Mouse (Mus musculus) yolk sac, embryonic 10.5 days (tissue): ENCODE data around the gene Troap.

Experiments used
- DNase-seq: peaks from one replicate; pipeline ENCODE4 v3.0.0-alpha.2; 2017; ENCODE audit warnings: low spot score

Gene Troap

DNA sequence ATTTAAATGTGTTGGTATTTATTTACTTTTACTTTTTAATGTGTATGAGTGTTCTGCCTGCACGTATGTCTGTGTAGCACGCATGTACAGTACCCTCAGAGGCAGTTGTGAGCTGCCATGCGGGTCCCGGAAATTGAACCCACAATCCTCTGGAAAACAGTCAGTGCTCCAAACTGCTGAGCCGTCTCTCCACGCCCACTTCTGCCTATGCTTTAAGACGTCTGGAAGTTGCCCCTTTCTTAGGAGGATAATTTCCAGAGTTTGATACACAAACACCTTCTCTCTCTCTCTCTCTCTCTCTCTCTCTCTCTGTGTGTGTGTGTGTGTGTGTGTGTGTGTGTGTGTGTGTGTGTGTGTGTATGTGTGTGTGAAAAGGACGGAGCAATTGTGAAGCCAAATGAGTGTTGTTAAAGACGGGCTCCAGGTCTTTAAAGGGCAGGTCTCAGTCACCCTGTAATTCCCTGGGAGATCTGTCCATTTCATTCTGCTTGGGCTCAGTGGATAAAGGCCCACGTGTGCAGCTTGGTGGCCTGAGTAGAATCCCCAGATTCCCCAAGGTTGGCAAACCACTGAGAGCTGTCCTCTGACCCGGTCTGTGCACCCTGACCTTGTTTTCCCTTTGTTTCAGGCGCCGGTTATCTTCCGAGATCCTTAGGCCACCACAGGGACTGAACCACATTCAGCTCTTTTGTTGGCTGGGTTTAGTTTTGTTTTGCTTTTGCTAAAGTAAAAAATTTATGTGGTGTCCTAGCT lies 40.1 kb downstream of the Troap start:
- DNase-seq: peak; percentile 84

DNA sequence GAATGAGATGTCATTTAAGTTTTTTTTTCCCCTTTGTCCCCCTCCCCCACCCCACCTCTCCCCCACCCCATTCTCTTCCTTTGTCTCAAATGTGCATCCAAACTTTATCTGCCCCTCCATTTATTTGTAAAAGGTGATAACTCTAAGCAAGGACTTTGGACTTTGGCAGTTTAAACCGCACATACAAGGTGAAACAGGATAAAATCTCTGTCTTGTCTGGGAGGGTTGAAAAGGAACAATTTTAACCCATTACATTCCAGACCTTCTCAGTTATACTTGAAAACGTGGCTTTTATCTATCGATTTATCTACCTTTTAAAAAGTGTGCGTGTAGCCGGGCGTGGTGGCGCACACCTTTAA lies 40.7 kb downstream of the Troap start:
- no peak for DNase-seq

DNA sequence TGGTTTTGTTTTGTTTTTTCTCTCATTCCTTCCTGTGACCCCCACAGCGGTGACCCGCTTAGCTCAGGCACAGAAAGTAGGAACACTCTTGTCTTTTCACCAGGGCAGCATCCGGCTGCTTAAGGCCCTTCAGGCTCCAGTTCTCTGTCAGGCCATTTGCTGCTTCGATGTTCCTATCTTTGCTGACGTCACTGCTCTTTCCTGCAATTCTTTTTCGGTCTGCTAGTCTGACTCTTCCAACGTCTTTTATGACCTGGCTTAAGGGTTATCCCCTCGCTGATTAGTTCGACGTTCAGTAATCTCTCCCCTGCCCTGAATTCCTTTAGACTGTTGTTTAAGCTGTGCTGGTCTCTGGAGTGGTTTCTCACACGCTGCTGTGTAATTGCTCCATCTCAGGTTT lies 42.2 kb downstream of the Troap start:
- peak; percentile 67 for DNase-seq

DNA sequence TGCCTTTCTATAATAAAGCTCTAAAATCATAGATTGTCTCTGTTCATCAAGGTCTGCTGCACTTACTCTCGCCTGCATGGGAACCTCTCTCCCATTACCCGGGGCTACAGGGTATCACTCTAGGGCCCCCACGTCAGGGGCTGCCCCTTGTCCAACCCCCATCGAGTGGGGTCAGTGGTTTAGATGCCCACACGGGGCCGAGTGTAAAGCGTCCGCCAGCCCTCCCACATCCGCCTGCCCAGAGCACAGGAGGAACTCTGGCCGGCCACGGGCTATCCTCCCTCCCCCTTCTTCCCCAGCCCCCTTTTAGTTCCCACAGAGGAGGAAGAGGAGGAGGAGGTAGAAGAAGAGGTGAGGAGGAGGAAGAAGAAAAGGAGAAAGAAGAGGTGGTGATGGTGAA lies 46.4 kb downstream of the Troap start:
- DNase-seq: no peak

DNA sequence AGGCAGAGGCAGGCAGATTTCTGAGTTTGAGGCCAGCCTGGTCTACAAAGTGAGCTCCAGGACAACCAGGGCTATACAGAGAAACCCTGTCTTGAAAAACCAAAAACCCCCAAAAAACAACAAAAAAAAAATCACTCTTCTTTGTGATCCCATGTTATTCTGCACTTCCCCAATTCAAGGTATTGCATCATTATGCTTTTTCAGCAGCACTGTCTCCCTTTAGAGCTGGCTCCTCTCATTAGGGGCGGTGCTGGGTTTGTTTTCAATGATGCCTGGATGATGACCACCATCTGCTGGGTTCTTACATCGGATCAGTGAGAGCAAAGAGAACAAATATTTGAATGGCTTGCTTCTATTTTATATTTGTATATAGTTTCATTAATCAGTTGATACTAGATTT lies 48.3 kb downstream of the Troap start:
- no peak for DNase-seq

DNA sequence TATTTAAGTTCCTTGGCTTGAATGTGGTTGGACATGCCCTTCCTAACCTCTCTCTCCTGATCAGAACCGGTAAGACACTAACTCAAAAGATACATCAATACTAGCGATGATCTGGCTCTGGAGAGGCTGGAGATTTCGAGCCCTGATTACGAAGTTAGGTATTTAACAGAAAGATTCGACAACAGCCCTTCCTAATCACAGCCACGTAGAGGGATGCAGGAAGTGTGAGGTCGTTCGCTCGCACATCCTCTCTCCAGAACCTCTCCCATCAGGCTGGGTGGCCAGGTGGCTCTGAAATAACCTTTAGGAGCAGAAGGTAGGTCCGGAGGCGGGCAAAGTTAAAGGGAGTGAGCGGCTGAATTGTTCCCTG lies 51.3 kb downstream of the Troap start, which contains the start of gene Spats2:
TSS of gene Spats2 (plus strand) at position 206 of the 370 bp plus-strand sequence.
- no peak for DNase-seq

DNA sequence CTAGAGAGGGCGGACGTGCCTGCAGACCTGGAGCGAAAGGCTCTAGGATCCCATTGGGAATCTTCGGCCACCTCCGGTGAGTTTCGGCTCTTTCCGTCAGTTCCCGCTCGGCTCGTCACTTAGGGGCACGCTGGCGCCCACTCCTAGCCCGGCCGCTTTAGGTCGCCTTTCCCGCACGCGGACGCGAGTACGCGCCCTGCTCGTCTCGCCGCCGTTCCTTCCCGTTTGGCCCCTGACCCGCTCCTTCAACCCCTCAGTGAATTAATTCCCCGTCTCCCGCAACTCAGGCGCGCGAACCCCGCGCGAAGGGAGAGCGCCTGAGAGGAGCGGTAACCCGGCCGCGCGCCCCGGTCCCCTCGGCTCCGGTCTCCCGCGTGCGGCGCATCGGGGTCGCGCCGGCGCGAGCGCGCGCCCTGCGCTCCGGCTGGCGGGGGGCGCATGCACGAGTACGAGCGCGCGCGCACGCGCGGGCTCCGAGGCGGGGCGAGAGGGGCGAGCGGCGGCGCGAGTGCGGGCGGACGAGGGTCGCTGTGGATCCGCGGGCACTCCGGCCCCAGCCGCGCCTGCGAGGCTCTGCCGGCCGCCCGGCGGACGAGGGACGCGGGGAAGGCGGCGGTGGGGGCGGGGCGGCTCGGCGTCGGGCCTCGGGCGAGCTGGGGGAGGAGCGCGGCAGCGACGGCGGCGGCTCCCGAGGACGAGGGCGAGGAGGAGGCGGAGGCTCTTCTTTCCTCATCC lies 51.9 kb downstream of the Troap start:
- peak; percentile 93 for DNase-seq

DNA sequence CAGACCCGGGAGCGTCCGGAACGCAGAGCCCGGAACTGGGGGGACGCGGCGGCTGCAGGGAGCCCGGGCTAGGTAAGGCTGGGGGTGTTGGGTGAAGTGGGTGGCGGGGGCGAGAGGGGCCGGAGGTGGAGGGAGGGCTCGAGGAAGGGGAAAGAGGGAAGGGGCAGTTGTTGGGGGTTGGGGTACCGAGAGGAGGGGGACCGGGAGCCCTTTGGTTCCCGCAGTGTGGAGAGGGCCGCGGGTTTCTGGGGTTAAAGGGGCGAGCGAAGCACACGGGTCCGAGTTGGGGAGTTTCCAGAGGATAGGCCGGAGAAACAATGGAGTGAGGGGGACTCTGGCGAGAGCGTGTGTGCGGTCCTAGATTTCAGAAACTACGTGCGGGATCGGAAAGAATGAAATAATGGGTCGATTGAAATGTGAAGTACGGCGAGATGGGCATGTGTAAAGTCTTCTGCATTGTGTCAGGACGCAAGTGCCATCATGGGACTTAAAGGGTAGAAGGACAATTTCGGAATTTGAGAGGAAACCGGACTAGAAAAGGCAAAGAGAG lies 52.5 kb downstream of the Troap start:
- no peak for DNase-seq

DNA sequence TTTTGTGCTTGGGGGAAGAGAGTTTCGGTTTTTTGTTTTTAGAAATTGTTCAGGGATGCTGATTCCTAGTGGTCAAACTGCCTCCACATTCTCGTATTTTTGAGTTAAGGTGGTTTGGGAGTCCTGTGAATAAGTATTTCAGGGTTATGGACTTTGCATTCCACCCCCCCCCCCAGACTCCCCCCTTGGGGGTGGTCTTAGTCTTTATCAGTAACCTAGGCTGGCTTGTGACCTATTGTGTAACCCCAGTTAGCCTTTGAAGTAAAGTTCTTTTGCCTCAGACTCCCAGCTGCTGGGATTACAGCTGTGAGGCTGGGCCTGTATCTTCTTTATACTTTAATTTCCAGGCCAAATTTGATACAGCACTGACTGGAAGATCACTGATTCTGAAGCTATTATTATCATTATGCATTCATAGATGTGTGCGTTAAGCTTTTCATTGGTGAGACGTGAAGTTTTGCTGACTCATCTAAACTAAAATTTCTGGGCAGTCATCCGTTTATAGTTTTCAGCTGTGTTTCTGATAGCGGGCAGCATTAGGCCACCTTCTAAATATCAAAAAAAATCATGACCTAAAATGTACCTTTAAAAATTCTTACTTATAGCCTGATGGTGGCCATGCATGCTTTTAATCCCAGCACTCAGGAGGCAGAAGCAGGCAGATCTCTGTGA lies 53.6 kb downstream of the Troap start:
- peak; percentile 84 for DNase-seq

DNA sequence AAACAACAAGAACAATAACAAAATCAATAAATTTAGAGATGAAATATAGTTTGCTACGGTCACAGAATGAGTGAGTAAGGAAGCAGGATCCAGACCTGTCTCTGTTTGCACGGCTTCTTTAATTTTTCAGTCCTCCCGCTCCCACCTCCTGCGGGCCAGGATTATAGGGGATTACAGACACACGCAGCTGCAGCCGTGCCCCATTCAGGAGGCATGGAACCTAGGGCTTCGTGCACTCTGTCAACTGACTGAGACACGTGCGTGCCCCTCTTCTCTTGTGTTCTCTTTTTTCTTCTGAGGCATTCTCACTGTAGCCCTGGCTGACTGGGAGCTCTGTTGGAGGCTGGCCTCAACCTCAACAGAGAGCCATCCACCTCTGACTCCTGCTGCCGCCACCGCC lies 55.1 kb downstream of the Troap start:
- no peak for DNase-seq

DNA sequence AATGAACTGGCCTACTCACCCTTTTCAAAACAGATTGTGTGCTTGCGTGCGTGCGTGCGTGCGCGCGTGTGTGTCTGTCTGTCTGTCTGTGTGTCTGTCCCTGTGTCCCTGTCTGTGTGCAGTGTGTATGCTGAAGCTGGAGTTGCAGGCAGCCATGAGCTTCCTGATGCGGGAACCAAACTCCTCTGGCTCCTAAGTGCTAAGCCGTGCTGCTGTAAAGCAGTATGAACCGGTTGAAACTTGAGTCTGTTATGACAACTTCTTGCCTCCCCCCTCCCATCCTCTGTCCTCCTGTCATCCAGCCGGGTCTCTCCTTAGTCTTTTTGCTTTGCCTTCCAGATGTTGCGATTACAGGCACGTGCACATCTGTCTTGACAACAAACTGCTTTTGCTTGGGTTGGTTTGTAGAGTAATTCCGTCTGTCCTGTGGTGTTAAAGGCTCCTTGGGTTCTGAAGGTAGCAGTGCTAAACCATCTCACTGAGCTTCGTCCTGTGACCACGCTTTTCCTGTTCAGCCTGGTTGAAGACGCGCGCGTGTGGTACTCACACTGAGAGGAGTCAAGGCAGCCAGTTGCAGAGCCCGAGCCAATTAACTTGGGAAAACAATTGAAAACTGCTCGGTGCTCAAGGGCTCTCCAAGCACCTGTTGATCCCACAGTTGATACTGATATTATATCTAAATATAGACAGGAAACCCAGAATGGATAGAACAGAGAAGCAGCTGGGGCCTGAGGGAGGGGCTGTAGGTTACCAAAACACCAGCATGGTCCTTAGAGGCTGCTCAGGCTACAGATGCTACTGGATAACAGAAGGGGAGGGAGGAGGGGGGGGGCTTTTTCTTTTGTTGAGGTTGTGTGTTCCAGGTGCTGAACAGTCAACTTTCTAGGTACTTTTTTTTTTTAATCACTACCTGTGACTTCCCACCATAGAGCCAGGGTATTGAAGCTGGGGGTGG lies 55.9 kb downstream of the Troap start:
- no peak for DNase-seq
